Mouse (Mus musculus): ENCODE measurements around the gene Ptpro. TPM values are rescaled to one million over a fixed set of nuclear protein-coding genes. Genes with fewer than 3 reads are reported as not detected.

The Ptpro gene
- polyA plus RNA-seq, 2 experiments from 2014 or later = 0.29 TPM; not detected in 1

GRCm38 (mm10) chr6:137503009-137503408 is 250.9 kb downstream of the Ptpro start:
- ATAC-seq = no peak

- ATAC-seq = no peak
Observed at GRCm38 (mm10) chr6:137503462-137503861, 251.3 kb downstream of the Ptpro start.

GRCm38 (mm10) chr6:137504052-137504451 is 251.9 kb downstream of the Ptpro start:
- no peak for ATAC-seq

GRCm38 (mm10) chr6:137505555-137506227 is 253.6 kb downstream of the Ptpro start:
- no peak for ATAC-seq

GRCm38 (mm10) chr6:137506563-137506962 is 254.4 kb downstream of the Ptpro start:
- no peak for ATAC-seq

- no peak for ATAC-seq
Observed at GRCm38 (mm10) chr6:137508936-137509335, 256.8 kb downstream of the Ptpro start.

- ATAC-seq = no peak
Observed at GRCm38 (mm10) chr6:137509341-137510045, 257.4 kb downstream of the Ptpro start.

GRCm38 (mm10) chr6:137512753-137513152 is 260.6 kb downstream of the Ptpro start:
- no peak for ATAC-seq

Other genes with a start within 250 kb of the Ptpro start
- not detected for gene Rerg, start 81.8 kb upstream of the Ptpro start, polyA plus RNA-seq (2017; shearing (Covaris generic))

Data from CD4-positive, CD25-positive, alpha-beta regulatory T cell, adult 4 months (primary cell).